In genomic region chr14:67536787-67537659, GRCm38 (mm10) we compare ENCODE assay signal across 10 mouse cellular contexts.
A peak's percentile ranks its signal among the peaks of the same experiment; 100 is the strongest.
DNase-seq lines count a peak whose midpoint lies in the region; ATAC-seq and TF ChIP-seq lines count a peak whose summit lies in the region.
"Had no signal": no experiment of that assay in that cellular context is flagged by ENCODE, and none has a peak within 500 bp of the region (broad histone marks: within the 10 kb centered on the region; RNA-seq: fewer than 3 reads in every experiment).

No protein-coding gene starts in this region.

- TF ChIP-seq EP300 in stomach, postnatal 0 days (optimal IDR thresholded peaks at IDR 0.05) = no peak

- 34% methylated on average over 8 of the region's 8 CpGs for whole genome bisulfite sequencing in stomach, embryonic 16.5 days
- WGBS in stomach, postnatal 0 days = 24% methylated on average over 8 of the region's 8 CpGs
- WGBS in forebrain, embryonic 16.5 days = 12% methylated on average over 8 of the region's 8 CpGs
- 28% methylated on average over 8 of the region's 8 CpGs for WGBS in hindbrain, embryonic 10.5 days
- WGBS in limb, embryonic 13.5 days = 46% methylated on average over 8 of the region's 8 CpGs

- H3K27ac ChIP-seq in stomach, embryonic 16.5 days (ENCODE audit: low read length) = no peak overlapping the region
- no peak overlapping the region for H3K27ac ChIP-seq in stomach, postnatal 0 days (replicated peaks)
- peak overlapping the region; percentile 50 for H3K27ac ChIP-seq in forebrain, embryonic 16.5 days (ENCODE audit: low read length)
- H3K27ac ChIP-seq in hindbrain, embryonic 10.5 days = peak overlapping the region; percentile 82
- H3K27ac ChIP-seq in limb, embryonic 13.5 days = peak overlapping the region; percentile 3; the same call in 1 of the 2 replicates

- no peak for TF ChIP-seq CTCF in stomach, postnatal 0 days (IDR thresholded peaks at IDR 0.05; ENCODE audit: low read depth)

- no peak overlapping the region for H3K9ac ChIP-seq in stomach, embryonic 16.5 days (ENCODE audit: low read length)
- H3K9ac ChIP-seq in stomach, postnatal 0 days (ENCODE audit: low read length) = no peak overlapping the region
- H3K9ac ChIP-seq in forebrain, embryonic 16.5 days (replicated peaks; ENCODE audit: low read depth, low read length) = no peak overlapping the region
- H3K9ac ChIP-seq in limb, embryonic 13.5 days = no peak overlapping the region

- no peak overlapping the region for H3K4me3 ChIP-seq in stomach, embryonic 16.5 days (replicated peaks; ENCODE audit: low read length)
- no peak overlapping the region for H3K4me3 ChIP-seq in stomach, postnatal 0 days (ENCODE audit: low read depth, low read length)
- H3K4me3 ChIP-seq in forebrain, embryonic 16.5 days (replicated peaks; ENCODE audit: low read length) = no peak overlapping the region
- no peak overlapping the region for H3K4me3 ChIP-seq in hindbrain, embryonic 10.5 days
- H3K4me3 ChIP-seq in limb, embryonic 13.5 days = no peak overlapping the region
- H3K4me3 ChIP-seq: megakaryocyte, embryonic 14.5 days had no signal

- no peak overlapping the region for H3K4me2 ChIP-seq in stomach, embryonic 16.5 days (ENCODE audit: low read depth, low read length)
- no peak overlapping the region for H3K4me2 ChIP-seq in stomach, postnatal 0 days (replicated peaks; ENCODE audit: low read depth)
- H3K4me2 ChIP-seq in forebrain, embryonic 16.5 days (ENCODE audit: low read length) = no peak overlapping the region; the same call in none of the 2 replicates
- H3K4me2 ChIP-seq in limb, embryonic 13.5 days (replicated peaks) = no peak overlapping the region

- no peaks in the 10 kb centered on the region for H3K36me3 ChIP-seq in stomach, embryonic 16.5 days (ENCODE audit: control insufficient read depth, insufficient read depth, low read length)
- no peaks in the 10 kb centered on the region for H3K36me3 ChIP-seq in stomach, postnatal 0 days (ENCODE audit: control insufficient read depth, insufficient read depth, low read length)
- H3K36me3 ChIP-seq in forebrain, embryonic 16.5 days (ENCODE audit: control insufficient read depth, insufficient read depth) = no peaks in the 10 kb centered on the region
- H3K36me3 ChIP-seq in hindbrain, embryonic 10.5 days = no peaks in the 10 kb centered on the region
- H3K36me3 ChIP-seq in limb, embryonic 13.5 days = no peaks in the 10 kb centered on the region

- peak; percentile 33; the same call in 1 of the 2 replicates for ATAC-seq in stomach, embryonic 16.5 days (ENCODE audit: insufficient read depth, low FRiP score)
- ATAC-seq in stomach, postnatal 0 days (ENCODE audit: low FRiP score, low TSS enrichment) = no peak
- peak; percentile 83 for ATAC-seq in forebrain, embryonic 16.5 days
- no peak for ATAC-seq in limb, embryonic 13.5 days (ENCODE audit: low FRiP score, low read depth)

- no peaks in the 10 kb centered on the region for H3K9me3 ChIP-seq in stomach, embryonic 16.5 days (replicated peaks; ENCODE audit: control insufficient read depth, low read length)
- no peaks in the 10 kb centered on the region for H3K9me3 ChIP-seq in stomach, postnatal 0 days (ENCODE audit: control insufficient read depth, low read length)
- H3K9me3 ChIP-seq in forebrain, embryonic 16.5 days (ENCODE audit: control insufficient read depth, low read length) = no peaks in the 10 kb centered on the region
- no peaks in the 10 kb centered on the region for H3K9me3 ChIP-seq in hindbrain, embryonic 10.5 days
- H3K9me3 ChIP-seq in limb, embryonic 13.5 days = 0 out of 2 replicates have a peak, but pooled peaks cover 4% of the 10 kb centered on the region

- DNase-seq in stomach, postnatal 0 days (ENCODE audit: low spot score) = no peak
- DNase-seq in hindbrain, embryonic 10.5 days (ENCODE audit: low spot score) = peak; percentile 49
- peak; percentile 68 for DNase-seq in retina, postnatal 1 day
- no peak for DNase-seq in kidney, adult 18-20 months
- DNase-seq in MN1 (ENCODE audit: low spot score) = no peak

- peaks cover 6% of the 10 kb centered on the region for H3K4me1 ChIP-seq in stomach, embryonic 16.5 days (ENCODE audit: control insufficient read depth, insufficient read depth, low read length)
- H3K4me1 ChIP-seq in stomach, postnatal 0 days (replicated peaks; ENCODE audit: control insufficient read depth, insufficient read depth) = no peaks in the 10 kb centered on the region
- H3K4me1 ChIP-seq in forebrain, embryonic 16.5 days (replicated peaks; ENCODE audit: control insufficient read depth, insufficient read depth, low read length) = peaks cover 27% of the 10 kb centered on the region
- H3K4me1 ChIP-seq in hindbrain, embryonic 10.5 days (replicated peaks) = peaks cover 32% of the 10 kb centered on the region
- peaks cover 25% of the 10 kb centered on the region for H3K4me1 ChIP-seq in limb, embryonic 13.5 days
- H3K4me1 ChIP-seq: megakaryocyte, embryonic 14.5 days had no signal

- H3K27me3 ChIP-seq in stomach, embryonic 16.5 days (ENCODE audit: control insufficient read depth, insufficient read depth, low read length) = no peaks in the 10 kb centered on the region
- no peaks in the 10 kb centered on the region for H3K27me3 ChIP-seq in stomach, postnatal 0 days (ENCODE audit: control insufficient read depth, insufficient read depth, low read length)
- H3K27me3 ChIP-seq in forebrain, embryonic 16.5 days (replicated peaks; ENCODE audit: control insufficient read depth, insufficient read depth, low read length) = peaks cover 4% of the 10 kb centered on the region
- peaks cover 11% of the 10 kb centered on the region; the same call in 1 of the 2 replicates for H3K27me3 ChIP-seq in hindbrain, embryonic 10.5 days (ENCODE audit: insufficient read depth, poor library complexity, severe bottlenecking)
- no peaks in the 10 kb centered on the region for H3K27me3 ChIP-seq in limb, embryonic 13.5 days
- H3K27me3 ChIP-seq: CH12.LX; megakaryocyte, embryonic 14.5 days had no signal

Comparison
In these comparisons a context has a peak if more than half of its experiments do, and no peak if none do; other contexts are left out.
1. ATAC-seq: peak in stomach, embryonic 16.5 days (single experiment) and forebrain, embryonic 16.5 days (single experiment); none in stomach, postnatal 0 days (single experiment) and limb, embryonic 13.5 days (single experiment).
2. H3K27ac ChIP-seq: peak in forebrain, embryonic 16.5 days (single experiment), hindbrain, embryonic 10.5 days (single experiment) and limb, embryonic 13.5 days (single experiment); none in stomach, embryonic 16.5 days (single experiment) and stomach, postnatal 0 days (single experiment).
3. DNase-seq: peak in hindbrain, embryonic 10.5 days (single experiment) and retina, postnatal 1 day (single experiment); none in stomach, postnatal 0 days (single experiment), kidney, adult 18-20 months (single experiment) and MN1 (single experiment).